Mouse (Mus musculus) stomach, postnatal 0 days (tissue): Measurements from ENCODE around the gene Tanc1. TPM values are rescaled to one million over a fixed set of nuclear protein-coding genes. Genes with fewer than 3 reads are reported as not detected.
A peak's percentile ranks its signal among the peaks of the same experiment; 100 is the strongest.

Experiments
- ATAC-seq: fragments of 200-750 bp; cut with Nextera tagmentation; 2 replicates; pipeline ENCODE4 v1.8.0; 2017; ENCODE audit not compliant: low FRiP score, low TSS enrichment
- DNase-seq: peaks from one replicate; pipeline ENCODE4 v3.0.0-alpha.2; 2016; ENCODE audit warnings: low spot score
- H3K27ac ChIP-seq: fragments of 300-500 bp; sonication (generic); replicated peaks from 2 replicates; pipeline ENCODE4 v1.5.1; 2014; ENCODE audit warnings: mild to moderate bottlenecking, control low read depth
- H3K27me3 ChIP-seq: fragments of 300-500 bp; sonication (generic); 2 replicates; pipeline ENCODE4 v1.6.1; 2014; ENCODE audit warnings: low read length; ENCODE audit not compliant: control insufficient read depth, insufficient read depth
- H3K36me3 ChIP-seq: fragments of 300-500 bp; sonication (generic); 2 replicates; pipeline ENCODE4 v1.6.1; 2014; ENCODE audit warnings: low read length, mixed read lengths; ENCODE audit not compliant: control insufficient read depth, insufficient read depth
- H3K4me1 ChIP-seq: fragments of 300-500 bp; sonication (generic); replicated peaks from 2 replicates; pipeline ENCODE4 v1.6.1; 2014; ENCODE audit warnings: antibody characterized with exemption; ENCODE audit not compliant: control insufficient read depth, insufficient read depth
- H3K4me2 ChIP-seq: fragments of 300-500 bp; sonication (generic); replicated peaks from 2 replicates; pipeline ENCODE4 v1.6.1; 2014; ENCODE audit warnings: low read depth, mild to moderate bottlenecking, control low read depth, moderate library complexity
- H3K4me3 ChIP-seq: fragments of 300-500 bp; sonication (generic); 2 replicates; pipeline ENCODE4 v1.5.1; 2014; ENCODE audit warnings: low read depth, low read length, control low read depth
- H3K9ac ChIP-seq: fragments of 300-500 bp; sonication (generic); 2 replicates; pipeline ENCODE4 v1.6.1; 2014; ENCODE audit warnings: mild to moderate bottlenecking, low read length, control low read depth, mixed read lengths
- H3K9me3 ChIP-seq: fragments of 300-500 bp; sonication (generic); 2 replicates; pipeline ENCODE4 v1.6.1; 2016; ENCODE audit warnings: low read length; ENCODE audit not compliant: control insufficient read depth
- CTCF ChIP-seq: IDR thresholded peaks from 2 replicates; pipeline ENCODE4 v1.5.1; 2016; ENCODE audit warnings: antibody characterized with exemption, low read depth, mild to moderate bottlenecking, moderate library complexity
- EP300 ChIP-seq: optimal IDR thresholded peaks from 2 replicates; pipeline ENCODE3; 2016; ENCODE audit warnings: antibody characterized with exemption
- WGBS: fragments of 180-500 bp; shearing (Covaris S2); extraction: QIAGEN DNeasy Blood & Tissue Kit; methylation state at CpG from one replicate; pipeline ENCODE4 v1.1.7; 2014; 5-methylcytosine and 5-hydroxymethylcytosine counted together
- polyA plus RNA-seq: library from polyadenylated mRNA; unstranded; fragments of >200 nt; fragmentation: Nextera tagmentation; extraction: Ambion mirVana; gene quantifications from 2 replicates; pipeline ENCODE4 v1.2.1, GENCODE M21; 2015

Tanc1 gene
- polyA plus RNA-seq, 1 experiment from 2014 or later: 13.4 TPM

DNA sequence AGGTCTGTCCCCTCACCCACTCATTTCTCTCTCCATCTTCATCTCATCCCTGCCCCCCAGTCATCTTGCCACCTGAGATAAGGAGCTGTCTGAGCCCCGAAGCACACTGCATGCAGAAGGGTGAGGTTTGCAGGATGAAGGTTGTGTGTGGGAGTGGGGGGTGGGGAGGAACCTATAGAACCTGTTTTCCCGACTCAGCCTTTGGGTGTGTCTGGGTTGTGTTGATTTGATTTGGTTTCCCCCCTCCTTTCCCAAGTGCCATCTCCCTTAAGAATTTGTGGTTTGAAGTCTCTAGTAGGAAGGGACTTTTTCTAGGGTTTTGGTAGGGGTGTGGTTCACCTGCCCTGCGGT is 157.5 kb downstream of the Tanc1 start:
- no peaks in the 10 kb centered on the region for H3K36me3 ChIP-seq
- H3K9ac ChIP-seq: no peak overlapping the region; the same call in 1 of the 2 replicates
- peak overlapping the region; percentile 79 for H3K27ac ChIP-seq
- no peaks in the 10 kb centered on the region for H3K27me3 ChIP-seq
- peak; percentile 73 for ATAC-seq
- H3K4me2 ChIP-seq: no peak overlapping the region
- H3K4me1 ChIP-seq: peaks cover 12% of the 10 kb centered on the region
- H3K9me3 ChIP-seq: no peaks in the 10 kb centered on the region
- WGBS: 52% methylated on average over 3 of the region's 3 CpGs
- no peak overlapping the region for H3K4me3 ChIP-seq
- TF ChIP-seq EP300 (no peak), CTCF (no peak)
- peak; percentile 48 for DNase-seq

- H3K4me1 ChIP-seq: peaks cover 12% of the 10 kb centered on the region
- no peak overlapping the region for H3K27ac ChIP-seq
- no peaks in the 10 kb centered on the region for H3K27me3 ChIP-seq
- no peaks in the 10 kb centered on the region for H3K36me3 ChIP-seq
- ATAC-seq: no peak
- WGBS: 55% methylated on average over 8 of the region's 8 CpGs
- no peak for TF ChIP-seq EP300
- no peak for TF ChIP-seq CTCF
- no peak overlapping the region for H3K9ac ChIP-seq
- DNase-seq: no peak
- H3K4me2 ChIP-seq: no peak overlapping the region
- no peak overlapping the region for H3K4me3 ChIP-seq
- H3K9me3 ChIP-seq: no peaks in the 10 kb centered on the region
These were observed 159.9 kb downstream of the Tanc1 start for GRCm38 (mm10) chr2:59771708-59772107.

DNA sequence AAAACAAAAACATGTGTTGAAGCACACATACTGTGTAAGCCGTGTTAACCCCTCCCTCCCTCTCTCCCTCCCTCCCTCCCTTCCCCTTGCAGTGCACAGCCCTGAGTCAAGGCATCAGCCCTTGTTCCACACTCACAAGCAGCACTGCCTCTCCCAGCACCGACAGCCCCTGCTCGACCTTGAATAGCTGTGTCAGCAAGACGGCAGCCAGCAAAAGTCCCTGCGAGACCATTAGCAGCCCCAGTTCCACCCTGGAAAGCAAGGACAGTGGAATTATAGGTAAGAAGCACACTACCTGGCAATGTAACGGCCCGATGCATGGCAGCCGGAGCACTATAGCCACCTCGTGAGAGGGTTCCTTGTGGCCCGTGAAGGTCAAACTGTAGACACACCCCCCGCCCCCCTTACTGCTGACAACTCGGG is 160.4 kb downstream of the Tanc1 start:
- TF ChIP-seq CTCF (no peak), EP300 (no peak)
- Histone ChIP-seq H3K4me1 (peaks cover 12% of the 10 kb centered on the region), H3K9me3 (no peaks in the 10 kb centered on the region), H3K4me3 (no peak overlapping the region), H3K27me3 (no peaks in the 10 kb centered on the region), H3K27ac (peak overlapping the region; percentile 45; the same call in 1 of the 2 replicates), H3K9ac (no peak overlapping the region), H3K36me3 (no peaks in the 10 kb centered on the region), H3K4me2 (no peak overlapping the region)
- DNase-seq (no peak), ATAC-seq (no peak)
- 44% methylated on average over 12 of the region's 12 CpGs for WGBS

DNA sequence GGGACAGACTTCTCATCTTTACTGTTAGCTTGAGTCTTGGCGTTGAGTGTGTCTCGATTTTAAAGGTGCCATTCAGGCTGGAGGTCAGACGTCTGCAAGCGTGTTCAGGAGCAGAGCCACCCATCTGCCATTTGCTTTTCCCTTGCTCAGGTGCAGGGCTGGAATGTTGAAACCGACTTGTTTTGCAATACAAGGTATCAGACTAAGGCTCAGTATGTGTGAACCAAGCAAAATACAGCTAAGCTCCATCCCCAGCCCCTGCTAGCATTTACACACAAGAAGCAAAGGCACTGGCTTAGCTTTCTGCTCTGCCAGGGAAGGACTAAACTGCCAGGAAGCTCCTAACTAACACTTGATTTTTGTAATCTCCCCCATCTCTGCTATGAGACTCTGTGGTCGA is 162.5 kb downstream of the Tanc1 start:
- DNase-seq: no peak
- Histone ChIP-seq H3K9ac (no peak overlapping the region), H3K36me3 (no peaks in the 10 kb centered on the region), H3K27ac (no peak overlapping the region), H3K9me3 (no peaks in the 10 kb centered on the region), H3K27me3 (no peaks in the 10 kb centered on the region), H3K4me2 (no peak overlapping the region), H3K4me3 (no peak overlapping the region), H3K4me1 (no peaks in the 10 kb centered on the region; the same call in 1 of the 2 replicates)
- TF ChIP-seq EP300 (no peak), CTCF (no peak)
- 86% methylated on average over 6 of the region's 6 CpGs for WGBS
- ATAC-seq: no peak

DNA sequence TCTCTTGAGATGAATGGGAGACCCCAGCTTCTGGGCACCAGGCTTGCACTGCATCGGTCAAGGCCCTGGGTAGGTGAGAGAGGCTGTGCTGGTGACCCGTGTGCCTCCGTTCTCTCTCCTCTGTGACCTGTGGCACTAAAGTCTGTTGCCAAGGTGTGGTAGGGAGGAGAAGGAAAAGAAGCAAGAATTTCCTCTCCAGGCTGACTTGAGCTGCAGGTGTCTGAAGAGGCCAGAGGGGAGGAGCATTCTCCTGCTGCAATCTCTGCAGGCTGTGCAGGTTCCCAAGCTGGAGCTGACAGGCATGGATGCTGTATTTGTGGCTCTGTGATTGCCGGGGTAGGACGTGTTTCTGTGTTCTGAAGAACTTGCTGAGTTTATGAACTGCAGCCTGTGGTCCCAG is 163.3 kb downstream of the Tanc1 start:
- 58% methylated on average over 5 of the region's 5 CpGs for WGBS
- H3K4me2 ChIP-seq: no peak overlapping the region

GRCm38 (mm10) chr2:59775820-59776219 is 164.0 kb downstream of the Tanc1 start:
- ATAC-seq: no peak
- Histone ChIP-seq H3K36me3 (no peaks in the 10 kb centered on the region), H3K27me3 (no peaks in the 10 kb centered on the region)

More for the DNA sequence above, 163.3 kb downstream of the Tanc1 start:
- Histone ChIP-seq H3K9me3 (no peaks in the 10 kb centered on the region), H3K9ac (no peak overlapping the region), H3K4me3 (no peak overlapping the region), H3K36me3 (no peaks in the 10 kb centered on the region), H3K27me3 (no peaks in the 10 kb centered on the region), H3K27ac (peak overlapping the region; percentile 73; the same call in 1 of the 2 replicates), H3K4me1 (no peaks in the 10 kb centered on the region)
- no peak for TF ChIP-seq EP300
- TF ChIP-seq CTCF: 0 out of 2 replicates have a peak, but pooled peaks have one; percentile 5
- peak; percentile 71; the same call in 1 of the 2 replicates for ATAC-seq
- DNase-seq: peak; percentile 44

More at GRCm38 (mm10) chr2:59775820-59776219, 164.0 kb downstream of the Tanc1 start:
- Histone ChIP-seq H3K9me3 (no peaks in the 10 kb centered on the region), H3K4me2 (no peak overlapping the region), H3K4me3 (no peak overlapping the region), H3K4me1 (no peaks in the 10 kb centered on the region), H3K9ac (no peak overlapping the region), H3K27ac (peak overlapping the region; percentile 73)
- no peak for TF ChIP-seq EP300
- TF ChIP-seq CTCF: no peak
- WGBS: 73% methylated on average over 6 of the region's 6 CpGs
- no peak for DNase-seq
